In genomic region chr6:127492561-127492960, GRCm38 (mm10) we compare ENCODE assay signal across 22 mouse cellular contexts.
"Had no signal": no experiment of that assay in that cellular context is flagged by ENCODE, and none has a peak within 500 bp of the region (broad histone marks: within the 10 kb centered on the region; RNA-seq: fewer than 3 reads in every experiment).

No protein-coding gene starts in this region.

- H3K4me3 ChIP-seq: kidney, embryonic 15.5 days; limb, embryonic 10.5 days; limb, embryonic 13.5 days; liver, embryonic 12.5 days; liver, embryonic 15.5 days; lung, embryonic 15.5 days; midbrain, embryonic 12.5 days; midbrain, embryonic 15.5 days; neural tube, embryonic 12.5 days; neural tube, embryonic 15.5 days had no signal

- DNase-seq: kidney, adult 11 months; kidney, adult 8-10 months; kidney, postnatal 10 days; kidney, postnatal 36 days; liver; lung, adult 18-20 months; lung, postnatal 10 days; lung, postnatal 36 days; right cerebral cortex, adult 18-20 months; right cerebral cortex, postnatal 14 days; right cerebral cortex, postnatal 4 days; thymus, postnatal 25 days had no signal

- H3K27ac ChIP-seq: kidney, embryonic 15.5 days; limb, embryonic 10.5 days; limb, embryonic 13.5 days; liver, embryonic 12.5 days; liver, embryonic 15.5 days; lung, embryonic 15.5 days; midbrain, embryonic 12.5 days; midbrain, embryonic 15.5 days; neural tube, embryonic 12.5 days; neural tube, embryonic 15.5 days had no signal

- H3K9me3 ChIP-seq: kidney, embryonic 15.5 days; limb, embryonic 10.5 days; limb, embryonic 13.5 days; liver, embryonic 12.5 days; liver, embryonic 15.5 days; lung, embryonic 15.5 days; midbrain, embryonic 12.5 days; midbrain, embryonic 15.5 days; neural tube, embryonic 12.5 days; neural tube, embryonic 15.5 days had no signal

- H3K9ac ChIP-seq: kidney, embryonic 15.5 days; limb, embryonic 13.5 days; liver, embryonic 12.5 days; liver, embryonic 15.5 days; lung, embryonic 15.5 days; midbrain, embryonic 12.5 days; midbrain, embryonic 15.5 days; neural tube, embryonic 12.5 days; neural tube, embryonic 15.5 days had no signal

- ATAC-seq: liver, embryonic 12.5 days; midbrain, embryonic 15.5 days had no signal

- H3K36me3 ChIP-seq: liver, embryonic 12.5 days; liver, embryonic 15.5 days had no signal

- H3K27me3 ChIP-seq: kidney, embryonic 15.5 days; limb, embryonic 13.5 days; liver, embryonic 12.5 days; liver, embryonic 15.5 days; lung, embryonic 15.5 days; midbrain, embryonic 12.5 days; midbrain, embryonic 15.5 days; neural tube, embryonic 12.5 days; neural tube, embryonic 15.5 days had no signal

- H3K4me2 ChIP-seq: kidney, embryonic 15.5 days; limb, embryonic 13.5 days; liver, embryonic 12.5 days; liver, embryonic 15.5 days; lung, embryonic 15.5 days; midbrain, embryonic 12.5 days; midbrain, embryonic 15.5 days; neural tube, embryonic 12.5 days; neural tube, embryonic 15.5 days had no signal

- H3K4me1 ChIP-seq: liver, embryonic 12.5 days; liver, embryonic 15.5 days; lung, embryonic 15.5 days had no signal
